Mouse (Mus musculus) kidney, adult 2 months (tissue): Measurements from ENCODE around the gene Itpk1. TPM values are rescaled to one million over a fixed set of nuclear protein-coding genes. Genes with fewer than 3 reads are reported as not detected.

ENCODE experiments used
- DNase-seq: peaks from one replicate; pipeline ENCODE4 v3.0.0; 2021
- H3K27ac ChIP-seq: fragments of 200-500 bp; 2 replicates; pipeline ENCODE4 v1.5.1; 2012; ENCODE audit warnings: low read depth, low read length, control low read depth, inconsistent platforms; ENCODE audit not compliant: insufficient read depth
- H3K27me3 ChIP-seq: fragments of 200-500 bp; replicated peaks from 2 replicates; pipeline ENCODE4 v1.6.1; 2012; ENCODE audit warnings: mild to moderate bottlenecking, moderate library complexity, low read length, inconsistent platforms; ENCODE audit not compliant: control insufficient read depth, insufficient read depth
- H3K36me3 ChIP-seq: fragments of 200-500 bp; 2 replicates; pipeline ENCODE4 v1.6.1; 2012; ENCODE audit warnings: mild to moderate bottlenecking, moderate library complexity, low read length, inconsistent platforms; ENCODE audit not compliant: control insufficient read depth, insufficient read depth
- H3K4me1 ChIP-seq: fragments of 200-500 bp; 2 replicates; pipeline ENCODE4 v1.6.1; 2011; ENCODE audit warnings: low read length; ENCODE audit not compliant: control insufficient read depth, insufficient read depth
- H3K4me3 ChIP-seq: fragments of 200-500 bp; 2 replicates; pipeline ENCODE4 v1.5.1; 2011; ENCODE audit warnings: mild to moderate bottlenecking, low read depth, low read length, control low read depth; ENCODE audit not compliant: insufficient read depth
- CTCF ChIP-seq: fragments of 200-500 bp; conservative IDR thresholded peaks from 2 replicates; pipeline ENCODE4 v1.5.1; 2011; ENCODE audit warnings: low read depth, mild to moderate bottlenecking, control low read depth, low read length, moderate library complexity, mixed read lengths; ENCODE audit not compliant: insufficient read depth, insufficient read length
- POLR2A ChIP-seq: fragments of 200-500 bp; IDR thresholded peaks from one replicate; pipeline ENCODE4 v1.6.1; 2011; ENCODE audit warnings: low read depth, low read length, control low read depth
- WGBS: fragments of 180-500 bp; shearing (Covaris S2); methylation state at CpG from one replicate; pipeline ENCODE4 v1.1.7; 2018; 5-methylcytosine and 5-hydroxymethylcytosine counted together
- polyA plus RNA-seq: library from polyadenylated mRNA; depleted of rRNA; stranded (reverse); fragments of >200 nt; gene quantifications from 2 replicates; pipeline ENCODE4 v1.2.3, GENCODE M21; 2012

Gene Itpk1
- polyA plus RNA-seq, 1 experiment = 29.0 TPM

- Histone ChIP-seq H3K27me3 (no peaks in the 10 kb centered on the region), H3K27ac (no peak overlapping the region), H3K36me3 (no peaks in the 10 kb centered on the region), H3K4me3 (no peak overlapping the region), H3K4me1 (no peaks in the 10 kb centered on the region)
- 68% methylated on average over 6 of the region's 6 CpGs for WGBS
- peak; percentile 27 for DNase-seq
- TF ChIP-seq POLR2A (no peak), CTCF (no peak)
Measured at GRCm38 (mm10) chr12:102600345-102600744, 104.4 kb downstream of the Itpk1 start.

- Histone ChIP-seq H3K36me3 (no peaks in the 10 kb centered on the region), H3K27me3 (no peaks in the 10 kb centered on the region), H3K4me3 (no peak overlapping the region), H3K4me1 (no peaks in the 10 kb centered on the region), H3K27ac (no peak overlapping the region)
- peak; percentile 61 for DNase-seq
- 49% methylated on average over 7 of the region's 7 CpGs for WGBS
- no peak for TF ChIP-seq POLR2A
- no peak for TF ChIP-seq CTCF
Measured at GRCm38 (mm10) chr12:102599801-102600200, 104.9 kb downstream of the Itpk1 start.

- TF ChIP-seq POLR2A (no peak), CTCF (no peak)
- 98% methylated on average over 3 of the region's 3 CpGs for WGBS
- no peak overlapping the region for H3K27ac ChIP-seq
- H3K36me3 ChIP-seq = no peaks in the 10 kb centered on the region
- no peak overlapping the region for H3K4me3 ChIP-seq
- DNase-seq = no peak
- H3K27me3 ChIP-seq = no peaks in the 10 kb centered on the region
- no peaks in the 10 kb centered on the region for H3K4me1 ChIP-seq
Measured at GRCm38 (mm10) chr12:102598535-102598934, 106.2 kb downstream of the Itpk1 start.

- Histone ChIP-seq H3K27ac (no peak overlapping the region; the same call in 1 of the 2 replicates), H3K4me1 (no peaks in the 10 kb centered on the region)
- TF ChIP-seq POLR2A = no peak
- TF ChIP-seq CTCF = no peak
Measured at GRCm38 (mm10) chr12:102597466-102597865, 107.3 kb downstream of the Itpk1 start.

GRCm38 (mm10) chr12:102596410-102596809 lies 108.3 kb downstream of the Itpk1 start:
- no peaks in the 10 kb centered on the region for H3K27me3 ChIP-seq
- no peaks in the 10 kb centered on the region for H3K4me1 ChIP-seq
- H3K4me3 ChIP-seq = no peak overlapping the region
- WGBS = 64% methylated on average over 7 of the region's 7 CpGs
- no peaks in the 10 kb centered on the region for H3K36me3 ChIP-seq
- DNase-seq = peak; percentile 31
- TF ChIP-seq CTCF = peak; percentile 64
- TF ChIP-seq POLR2A = no peak
- H3K27ac ChIP-seq = no peak overlapping the region

More at GRCm38 (mm10) chr12:102597466-102597865, 107.3 kb downstream of the Itpk1 start:
- DNase-seq = peak; percentile 85
- Histone ChIP-seq H3K36me3 (no peaks in the 10 kb centered on the region), H3K4me3 (no peak overlapping the region), H3K27me3 (no peaks in the 10 kb centered on the region)
- 13% methylated on average over 4 of the region's 4 CpGs for WGBS

- 79% methylated on average over 9 of the region's 9 CpGs for WGBS
- Histone ChIP-seq H3K27ac (no peak overlapping the region), H3K27me3 (no peaks in the 10 kb centered on the region), H3K4me1 (no peaks in the 10 kb centered on the region), H3K4me3 (no peak overlapping the region), H3K36me3 (no peaks in the 10 kb centered on the region)
- DNase-seq = no peak
- TF ChIP-seq CTCF (0 out of 2 replicates have a peak, but pooled peaks have one; percentile 1), POLR2A (no peak)
Measured at GRCm38 (mm10) chr12:102594627-102595026, 110.1 kb downstream of the Itpk1 start.

GRCm38 (mm10) chr12:102593699-102594098 lies 111.0 kb downstream of the Itpk1 start:
- H3K36me3 ChIP-seq = no peaks in the 10 kb centered on the region
- no peak overlapping the region for H3K4me3 ChIP-seq
- no peaks in the 10 kb centered on the region for H3K4me1 ChIP-seq
- no peak overlapping the region for H3K27ac ChIP-seq
- no peak for DNase-seq
- TF ChIP-seq POLR2A (no peak), CTCF (no peak)
- H3K27me3 ChIP-seq = no peaks in the 10 kb centered on the region
- WGBS = 59% methylated on average over 9 of the region's 9 CpGs

- Histone ChIP-seq H3K36me3 (no peaks in the 10 kb centered on the region), H3K27ac (no peak overlapping the region), H3K4me1 (no peaks in the 10 kb centered on the region), H3K27me3 (no peaks in the 10 kb centered on the region), H3K4me3 (no peak overlapping the region)
- DNase-seq = peak; percentile 36
- TF ChIP-seq POLR2A (no peak), CTCF (no peak)
- 57% methylated on average over 17 of the region's 17 CpGs for WGBS
Measured at GRCm38 (mm10) chr12:102590711-102591360, 113.9 kb downstream of the Itpk1 start.
